Mouse (Mus musculus) G1E (cell line): ENCODE measurements at regions not wholly inside any gene's neighbourhood (a gene's known extent, or its start where the extent isn't known, plus 50 kb on each side); places are given as distances from the start of the nearest gene placed in this dataset.

ENCODE experiments used
- ATAC-seq: 2 replicates; pipeline ENCODE4 v1.8.0; 2016; ENCODE audit warnings: mild to moderate bottlenecking; ENCODE audit not compliant: insufficient number of reproducible peaks, poor library complexity, low FRiP score, severe bottlenecking; ENCODE audit errors: extremely low read depth
- DNase-seq: peaks from one replicate; pipeline ENCODE4 v3.0.0; 2012; ENCODE audit warnings: low spot score
- H3K27me3 ChIP-seq: 2 replicates; pipeline ENCODE4 v1.6.1; 2012; ENCODE audit warnings: mild to moderate bottlenecking, low read length, inconsistent platforms; ENCODE audit not compliant: insufficient read depth
- H3K36me3 ChIP-seq: replicated peaks from 2 replicates; pipeline ENCODE3; 2012; ENCODE audit warnings: mild to moderate bottlenecking, inconsistent platforms
- H3K4me1 ChIP-seq: 2 replicates; pipeline ENCODE4 v1.6.1; 2012; ENCODE audit warnings: low read depth, low read length, inconsistent platforms, mixed read lengths; ENCODE audit not compliant: insufficient read depth
- H3K4me3 ChIP-seq: 2 replicates; pipeline ENCODE4 v1.5.1; 2012; ENCODE audit warnings: low read depth, mild to moderate bottlenecking, inconsistent platforms, low read length, moderate library complexity, mixed read lengths
- H3K9me3 ChIP-seq: replicated peaks from 2 replicates; pipeline ENCODE4 v1.6.1; 2012; ENCODE audit warnings: inconsistent platforms
- CTCF ChIP-seq: IDR thresholded peaks from 2 replicates; pipeline ENCODE4 v1.5.1; 2012; ENCODE audit warnings: low read depth, low read length, inconsistent platforms, mixed read lengths
- GATA1 ChIP-seq: IDR thresholded peaks from 2 replicates; pipeline ENCODE4 v1.6.1; 2012; ENCODE audit warnings: borderline replicate concordance, low read length, inconsistent platforms, mixed read lengths
- GATA2 ChIP-seq: IDR thresholded peaks from 2 replicates; pipeline ENCODE4 v1.6.1; 2012; ENCODE audit warnings: low read depth, low read length, inconsistent platforms, borderline replicate concordance
- POLR2AphosphoS5 ChIP-seq: IDR thresholded peaks from 2 replicates; pipeline ENCODE4 v1.6.1; 2012; ENCODE audit warnings: low read depth, low read length, inconsistent platforms; ENCODE audit not compliant: insufficient replicate concordance
- TAL1 ChIP-seq: conservative IDR thresholded peaks from 2 replicates; pipeline ENCODE4 v1.6.1; 2012; ENCODE audit warnings: low read depth, low read length, inconsistent platforms, mixed read lengths

- Histone ChIP-seq H3K9me3 (no peaks in the 10 kb centered on the region), H3K4me3 (no peak overlapping the region), H3K27me3 (peaks cover 12% of the 10 kb centered on the region), H3K4me1 (peaks cover 5% of the 10 kb centered on the region), H3K36me3 (no peaks in the 10 kb centered on the region)
- DNase-seq (no peak), ATAC-seq (no peak)
- no peak for TF ChIP-seq GATA2
- no peak for TF ChIP-seq POLR2AphosphoS5
- no peak for TF ChIP-seq CTCF
- no peak for TF ChIP-seq TAL1
- TF ChIP-seq GATA1: no peak
Observed at GRCm38 (mm10) chr12:70711030-70711429, 114.3 kb upstream of the Frmd6 start.

GRCm38 (mm10) chr12:70712322-70713024 lies 112.8 kb upstream of the Frmd6 start:
- TF ChIP-seq GATA1 (no peak), POLR2AphosphoS5 (no peak), TAL1 (no peak), CTCF (no peak), GATA2 (no peak)
- Histone ChIP-seq H3K9me3 (no peaks in the 10 kb centered on the region), H3K36me3 (no peaks in the 10 kb centered on the region), H3K4me1 (peaks cover 5% of the 10 kb centered on the region), H3K27me3 (peaks cover 8% of the 10 kb centered on the region), H3K4me3 (no peak overlapping the region)
- DNase-seq (no peak), ATAC-seq (no peak)

- no peak for DNase-seq
- Histone ChIP-seq H3K4me1 (peaks cover 5% of the 10 kb centered on the region), H3K4me3 (no peak overlapping the region), H3K9me3 (no peaks in the 10 kb centered on the region), H3K36me3 (no peaks in the 10 kb centered on the region), H3K27me3 (peaks cover 6% of the 10 kb centered on the region; the same call in 1 of the 2 replicates)
- no peak for TF ChIP-seq GATA2
- TF ChIP-seq CTCF: no peak
- ATAC-seq: no peak
Observed at GRCm38 (mm10) chr12:70713499-70714280, 111.6 kb upstream of the Frmd6 start.

GRCm38 (mm10) chr12:70714281-70714679 lies 111.0 kb upstream of the Frmd6 start:
- Histone ChIP-seq H3K4me1 (peaks cover 5% of the 10 kb centered on the region), H3K9me3 (no peaks in the 10 kb centered on the region), H3K27me3 (peaks cover 6% of the 10 kb centered on the region; the same call in 1 of the 2 replicates), H3K36me3 (no peaks in the 10 kb centered on the region), H3K4me3 (no peak overlapping the region)
- ATAC-seq (no peak), DNase-seq (no peak)
- TF ChIP-seq GATA2 (no peak), POLR2AphosphoS5 (no peak), TAL1 (no peak), GATA1 (no peak), CTCF (no peak)

GRCm38 (mm10) chr12:70715836-70716235 lies 109.5 kb upstream of the Frmd6 start:
- no peak for ATAC-seq
- no peak for TF ChIP-seq GATA2
- no peak for TF ChIP-seq CTCF
- no peak for TF ChIP-seq TAL1
- TF ChIP-seq GATA1: no peak
- no peak for TF ChIP-seq POLR2AphosphoS5
- Histone ChIP-seq H3K27me3 (peaks cover 6% of the 10 kb centered on the region; the same call in 1 of the 2 replicates), H3K4me3 (no peak overlapping the region), H3K9me3 (no peaks in the 10 kb centered on the region), H3K4me1 (peaks cover 5% of the 10 kb centered on the region), H3K36me3 (no peaks in the 10 kb centered on the region)
- no peak for DNase-seq

GRCm38 (mm10) chr12:70718602-70719001 lies 106.7 kb upstream of the Frmd6 start:
- Histone ChIP-seq H3K4me1 (peaks cover 3% of the 10 kb centered on the region), H3K4me3 (no peak overlapping the region), H3K9me3 (no peaks in the 10 kb centered on the region), H3K27me3 (no peaks in the 10 kb centered on the region), H3K36me3 (no peaks in the 10 kb centered on the region)
- no peak for DNase-seq
- TF ChIP-seq CTCF: no peak
- TF ChIP-seq POLR2AphosphoS5: no peak
- TF ChIP-seq GATA2: no peak
- TF ChIP-seq GATA1: no peak
- TF ChIP-seq TAL1: no peak
- ATAC-seq: no peak
